Comparison of ENCODE assay signal across 9 mouse cellular contexts in the genomic region with DNA sequence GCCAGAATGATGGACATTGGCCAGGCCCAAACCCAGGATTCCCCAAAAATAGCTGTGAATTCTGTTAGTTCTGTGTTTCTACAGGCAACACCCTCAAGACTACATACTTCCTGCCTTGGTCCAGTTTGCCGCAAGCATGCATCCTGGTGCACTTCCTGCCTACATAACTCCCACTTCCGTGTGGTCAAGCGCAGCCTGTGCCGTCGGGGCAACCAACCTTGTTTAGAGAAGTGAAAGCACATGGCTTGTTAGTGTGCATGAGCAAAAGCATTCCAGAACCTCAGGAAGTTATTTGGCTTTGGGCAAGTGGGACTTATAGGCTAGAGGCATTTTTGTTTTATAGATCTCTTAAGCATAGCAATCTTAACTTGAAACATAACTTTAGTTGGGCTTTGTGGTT.
A peak's percentile ranks its signal among the peaks of the same experiment; 100 is the strongest.
DNase-seq lines count a peak whose midpoint lies in the region; ATAC-seq and TF ChIP-seq lines count a peak whose summit lies in the region.
"Had no signal": no experiment of that assay in that cellular context is flagged by ENCODE, and none has a peak within 500 bp of the region (broad histone marks: within the 10 kb centered on the region; RNA-seq: fewer than 3 reads in every experiment).

No protein-coding gene starts in this region.

- no peak for TF ChIP-seq CTCF in lung, postnatal 0 days (IDR thresholded peaks at IDR 0.05)
- TF ChIP-seq CTCF in kidney, postnatal 0 days (IDR thresholded peaks at IDR 0.05; ENCODE audit: low read depth), result no peak

- H3K27me3 ChIP-seq in lung, postnatal 0 days (replicated peaks; ENCODE audit: insufficient read depth, low read length), result no peaks in the 10 kb centered on the region
- no peaks in the 10 kb centered on the region for H3K27me3 ChIP-seq in kidney, postnatal 0 days (ENCODE audit: insufficient read depth, low read length)

- no peak overlapping the region for H3K4me2 ChIP-seq in lung, postnatal 0 days (replicated peaks; ENCODE audit: low read depth, low read length)
- H3K4me2 ChIP-seq in kidney, postnatal 0 days (ENCODE audit: low read length), result no peak overlapping the region

- H3K9ac ChIP-seq in lung, postnatal 0 days (replicated peaks; ENCODE audit: low read depth), result no peak overlapping the region
- H3K9ac ChIP-seq in kidney, postnatal 0 days (ENCODE audit: low read depth, low read length), result no peak overlapping the region

- no peak for TF ChIP-seq EP300 in lung, postnatal 0 days (IDR thresholded peaks at IDR 0.05)

- WGBS in lung, postnatal 0 days, result 59% methylated on average over 5 of the region's 5 CpGs
- 50% methylated on average over 5 of the region's 5 CpGs for WGBS in kidney, postnatal 0 days

- H3K4me3 ChIP-seq in lung, postnatal 0 days (ENCODE audit: low read depth, low read length), result no peak overlapping the region
- H3K4me3 ChIP-seq in kidney, postnatal 0 days (replicated peaks; ENCODE audit: low read depth, low read length), result no peak overlapping the region

- DNase-seq in lung, postnatal 0 days (ENCODE audit: low spot score), result peak; percentile 59
- no peak for DNase-seq in lung, postnatal 14 days
- DNase-seq in heart, adult 18-20 months, result peak; percentile 42 to 78
- peak; percentile 69 for DNase-seq in kidney, postnatal 0 days (ENCODE audit: low spot score)
- no peak for DNase-seq in layer of hippocampus, postnatal 36 days
- DNase-seq in MN1 (ENCODE audit: low spot score), result no peak
- DNase-seq: cerebellum, postnatal 10 days had no signal

- H3K27ac ChIP-seq in lung, postnatal 0 days (ENCODE audit: low read length), result no peak overlapping the region
- H3K27ac ChIP-seq in kidney, postnatal 0 days, result peak overlapping the region; percentile 19; the same call in 1 of the 2 replicates

- H3K9me3 ChIP-seq in lung, postnatal 0 days (ENCODE audit: low read length), result no peaks in the 10 kb centered on the region
- H3K9me3 ChIP-seq in kidney, postnatal 0 days (replicated peaks; ENCODE audit: low read length), result no peaks in the 10 kb centered on the region

- no peaks in the 10 kb centered on the region for H3K36me3 ChIP-seq in lung, postnatal 0 days (ENCODE audit: insufficient read depth, low read length)
- H3K36me3 ChIP-seq in kidney, postnatal 0 days (ENCODE audit: insufficient read depth, low read length), result no peaks in the 10 kb centered on the region

- no peak for ATAC-seq in lung, postnatal 0 days
- ATAC-seq in kidney, postnatal 0 days (replicated peaks; ENCODE audit: low FRiP score, low read depth), result no peak
- peak; percentile 42; the same call in 1 of the 2 replicates for ATAC-seq in neutrophil, adult 5-6 weeks (ENCODE audit: extremely low read depth, insufficient number of reproducible peaks, low FRiP score, poor library complexity, severe bottlenecking)
- ATAC-seq: inflammation-experienced regulatory T-cells, adult 6 months had no signal

- H3K4me1 ChIP-seq in lung, postnatal 0 days (ENCODE audit: insufficient read depth, low read depth, low read length), result peaks cover 14% of the 10 kb centered on the region; the same call in 1 of the 2 replicates
- peaks cover 30% of the 10 kb centered on the region for H3K4me1 ChIP-seq in kidney, postnatal 0 days (replicated peaks; ENCODE audit: insufficient read depth, low read length)

Comparison
In these comparisons a context has a peak if more than half of its experiments do, and no peak if none do; other contexts are left out.
1. DNase-seq: peak in lung, postnatal 0 days (single experiment), heart, adult 18-20 months (2 of 2) and kidney, postnatal 0 days (single experiment); none in lung, postnatal 14 days (single experiment), layer of hippocampus, postnatal 36 days (0 of 2) and MN1 (single experiment).